Mouse (Mus musculus) hindbrain, embryonic 13.5 days (tissue): ENCODE measurements around the gene Lrrc55. TPM values are rescaled to one million over a fixed set of nuclear protein-coding genes. Genes with fewer than 3 reads are reported as not detected.
"Not testable (repeated sequence)": the region's sequence is repeated elsewhere in the genome, so short reads cannot be mapped to it uniquely, and the experiment has no call there.

Experiments used
- ATAC-seq: fragments of 200-750 bp; cut with Nextera tagmentation; 2 replicates; pipeline ENCODE4 v1.8.0; 2017; ENCODE audit warnings: moderate TSS enrichment; ENCODE audit not compliant: low FRiP score
- H3K27ac ChIP-seq: fragments of 300-500 bp; sonication (generic); 2 replicates; pipeline ENCODE4 v1.5.1; 2015; ENCODE audit warnings: inconsistent platforms, mild to moderate bottlenecking, moderate library complexity
- H3K27me3 ChIP-seq: fragments of 300-500 bp; sonication (generic); 2 replicates; pipeline ENCODE4 v1.6.1; 2015; ENCODE audit warnings: mild to moderate bottlenecking, inconsistent platforms
- H3K36me3 ChIP-seq: fragments of 300-500 bp; sonication (generic); 2 replicates; pipeline ENCODE4 v1.6.1; 2015; ENCODE audit warnings: mild to moderate bottlenecking, inconsistent platforms
- H3K4me1 ChIP-seq: fragments of 300-500 bp; sonication (generic); replicated peaks from 2 replicates; pipeline ENCODE4 v1.6.1; 2015; ENCODE audit warnings: inconsistent platforms
- H3K4me2 ChIP-seq: fragments of 300-500 bp; sonication (generic); 2 replicates; pipeline ENCODE4 v1.6.1; 2015; ENCODE audit warnings: inconsistent platforms, mild to moderate bottlenecking, moderate library complexity
- H3K4me3 ChIP-seq: fragments of 300-500 bp; sonication (generic); 2 replicates; pipeline ENCODE4 v1.5.1; 2015; ENCODE audit warnings: mild to moderate bottlenecking, inconsistent platforms
- H3K9ac ChIP-seq: fragments of 300-500 bp; sonication (generic); 2 replicates; pipeline ENCODE4 v1.6.1; 2015; ENCODE audit warnings: mild to moderate bottlenecking, inconsistent platforms
- H3K9me3 ChIP-seq: fragments of 300-500 bp; sonication (generic); 2 replicates; pipeline ENCODE4 v1.6.1; 2016; ENCODE audit warnings: inconsistent platforms
- WGBS: fragments of 180-500 bp; shearing (Covaris S2); methylation state at CpG from one replicate; pipeline ENCODE4 v1.1.7; 2015; 5-methylcytosine and 5-hydroxymethylcytosine counted together
- polyA plus RNA-seq: library from polyadenylated mRNA; unstranded; fragments of >200 nt; fragmentation: Nextera tagmentation; extraction: Ambion mirVana; gene quantifications from 2 replicates; pipeline ENCODE4 v1.2.1, GENCODE M21; 2015

Lrrc55 gene
- 6.9 and 7.7 TPM in 2 replicates for polyA plus RNA-seq

- H3K4me1 ChIP-seq: peaks cover 21% of the 10 kb centered on the region
- H3K9me3 ChIP-seq: no peaks in the 10 kb centered on the region
- peak within 1 kb of the TSS; percentile 50 for H3K4me3 ChIP-seq
- no peak for ATAC-seq
- 0 out of 2 replicates have a peak, but pooled peaks cover 7% of the 10 kb centered on the region for H3K36me3 ChIP-seq
- H3K27me3 ChIP-seq: no peaks in the 10 kb centered on the region
- peak within 1 kb of the TSS; percentile 66 for H3K4me2 ChIP-seq
- H3K27ac ChIP-seq: peak within 1 kb of the TSS; percentile 83
- H3K9ac ChIP-seq: peak within 1 kb of the TSS; percentile 71
- WGBS: 82% methylated on average over 1 of the region's 1 CpGs
Measured at GRCm38 (mm10) chr2:85196901-85197300, at the start of gene Lrrc55. TSS of gene Lrrc55 (minus strand) at chr2:85197197.

GRCm38 (mm10) chr2:85246506-85247082 is 49.6 kb upstream of the Lrrc55 start:
- Histone ChIP-seq H3K27me3 (no peaks in the 10 kb centered on the region), H3K4me2 (no peak overlapping the region), H3K4me3 (no peak overlapping the region), H3K36me3 (no peaks in the 10 kb centered on the region), H3K27ac (no peak overlapping the region), H3K4me1 (no peaks in the 10 kb centered on the region), H3K9ac (no peak overlapping the region), H3K9me3 (no peaks in the 10 kb centered on the region)
- 9% methylated on average over 4 of the region's 4 CpGs for WGBS
- ATAC-seq: peak; percentile 86

GRCm38 (mm10) chr2:85245737-85246136 is 48.7 kb upstream of the Lrrc55 start:
- Histone ChIP-seq H3K36me3 (no peaks in the 10 kb centered on the region), H3K4me2 (no peak overlapping the region), H3K4me3 (no peak overlapping the region), H3K9me3 (no peaks in the 10 kb centered on the region), H3K9ac (no peak overlapping the region), H3K27ac (no peak overlapping the region), H3K27me3 (no peaks in the 10 kb centered on the region), H3K4me1 (no peaks in the 10 kb centered on the region)
- 87% methylated on average over 5 of the region's 5 CpGs for WGBS
- ATAC-seq: no peak

- Histone ChIP-seq H3K36me3 (no peaks in the 10 kb centered on the region), H3K27ac (no peak overlapping the region), H3K27me3 (no peaks in the 10 kb centered on the region), H3K4me3 (no peak overlapping the region), H3K4me1 (no peaks in the 10 kb centered on the region), H3K9me3 (no peaks in the 10 kb centered on the region), H3K9ac (no peak overlapping the region), H3K4me2 (no peak overlapping the region)
- WGBS: 70% methylated on average over 4 of the region's 4 CpGs
- no peak for ATAC-seq
Measured at GRCm38 (mm10) chr2:85238068-85238667, 41.2 kb upstream of the Lrrc55 start.

- not testable (repeated sequence) for H3K4me3 ChIP-seq, H3K27me3 ChIP-seq, H3K4me1 ChIP-seq, H3K4me2 ChIP-seq, ATAC-seq, H3K9me3 ChIP-seq, H3K27ac ChIP-seq, H3K36me3 ChIP-seq, H3K9ac ChIP-seq
- 90% methylated on average over 2 of the region's 2 CpGs for WGBS
Measured at GRCm38 (mm10) chr2:85237231-85237630, 40.2 kb upstream of the Lrrc55 start.

GRCm38 (mm10) chr2:85230771-85231511 is 33.9 kb upstream of the Lrrc55 start:
- H3K4me2 ChIP-seq: no peak overlapping the region
- H3K9me3 ChIP-seq: no peaks in the 10 kb centered on the region
- no peaks in the 10 kb centered on the region for H3K4me1 ChIP-seq
- H3K27me3 ChIP-seq: no peaks in the 10 kb centered on the region
- no peak for ATAC-seq
- WGBS: 84% methylated on average over 4 of the region's 4 CpGs
- H3K36me3 ChIP-seq: no peaks in the 10 kb centered on the region
- no peak overlapping the region for H3K27ac ChIP-seq
- no peak overlapping the region for H3K9ac ChIP-seq
- H3K4me3 ChIP-seq: no peak overlapping the region

GRCm38 (mm10) chr2:85229606-85230005 is 32.6 kb upstream of the Lrrc55 start:
- no peak overlapping the region for H3K4me3 ChIP-seq
- H3K4me2 ChIP-seq: no peak overlapping the region
- H3K4me1 ChIP-seq: no peaks in the 10 kb centered on the region
- 64% methylated on average over 3 of the region's 3 CpGs for WGBS
- H3K36me3 ChIP-seq: no peaks in the 10 kb centered on the region
- no peak for ATAC-seq
- H3K27ac ChIP-seq: no peak overlapping the region
- H3K27me3 ChIP-seq: no peaks in the 10 kb centered on the region
- no peaks in the 10 kb centered on the region for H3K9me3 ChIP-seq
- H3K9ac ChIP-seq: no peak overlapping the region

GRCm38 (mm10) chr2:85227816-85228335 is 30.9 kb upstream of the Lrrc55 start:
- 83% methylated on average over 3 of the region's 3 CpGs for WGBS
- no peak for ATAC-seq
- Histone ChIP-seq H3K27me3 (no peaks in the 10 kb centered on the region), H3K9me3 (no peaks in the 10 kb centered on the region), H3K36me3 (no peaks in the 10 kb centered on the region), H3K9ac (no peak overlapping the region), H3K4me1 (no peaks in the 10 kb centered on the region), H3K4me3 (no peak overlapping the region), H3K4me2 (no peak overlapping the region), H3K27ac (no peak overlapping the region)

GRCm38 (mm10) chr2:85224221-85225179 is 27.5 kb upstream of the Lrrc55 start:
- Histone ChIP-seq H3K36me3 (no peaks in the 10 kb centered on the region), H3K27ac (no peak overlapping the region), H3K4me1 (no peaks in the 10 kb centered on the region), H3K4me2 (no peak overlapping the region), H3K4me3 (no peak overlapping the region), H3K9ac (no peak overlapping the region), H3K27me3 (no peaks in the 10 kb centered on the region), H3K9me3 (no peaks in the 10 kb centered on the region)
- 53% methylated on average over 17 of the region's 17 CpGs for WGBS
- ATAC-seq: no peak; the same call in 1 of the 2 replicates

GRCm38 (mm10) chr2:85216606-85217005 is 19.6 kb upstream of the Lrrc55 start:
- Histone ChIP-seq H3K4me1 (no peaks in the 10 kb centered on the region), H3K36me3 (no peaks in the 10 kb centered on the region), H3K27me3 (no peaks in the 10 kb centered on the region), H3K4me2 (no peak overlapping the region), H3K4me3 (no peak overlapping the region), H3K9ac (no peak overlapping the region), H3K27ac (no peak overlapping the region), H3K9me3 (no peaks in the 10 kb centered on the region)
- ATAC-seq: no peak

GRCm38 (mm10) chr2:85213746-85214145 is 16.7 kb upstream of the Lrrc55 start:
- Histone ChIP-seq H3K27ac (no peak overlapping the region), H3K4me1 (no peaks in the 10 kb centered on the region), H3K4me3 (no peak overlapping the region), H3K9me3 (no peaks in the 10 kb centered on the region), H3K4me2 (no peak overlapping the region), H3K27me3 (no peaks in the 10 kb centered on the region), H3K9ac (no peak overlapping the region), H3K36me3 (no peaks in the 10 kb centered on the region)
- WGBS: 90% methylated on average over 2 of the region's 2 CpGs
- no peak for ATAC-seq

GRCm38 (mm10) chr2:85209301-85209700 is 12.3 kb upstream of the Lrrc55 start:
- no peak for ATAC-seq

More at GRCm38 (mm10) chr2:85209301-85209700, 12.3 kb upstream of the Lrrc55 start:
- 66% methylated on average over 5 of the region's 5 CpGs for WGBS
- Histone ChIP-seq H3K27me3 (no peaks in the 10 kb centered on the region), H3K9ac (no peak overlapping the region), H3K36me3 (no peaks in the 10 kb centered on the region), H3K27ac (no peak overlapping the region), H3K9me3 (no peaks in the 10 kb centered on the region), H3K4me2 (no peak overlapping the region), H3K4me1 (no peaks in the 10 kb centered on the region), H3K4me3 (no peak overlapping the region)
